Mouse (Mus musculus) lung, postnatal 25 days (tissue): ENCODE measurements around the gene Pim1.

Experiments
- DNase-seq: peaks from one replicate; pipeline ENCODE4 v3.0.0; 2022; ENCODE audit warnings: low spot score

Gene Pim1

DNA sequence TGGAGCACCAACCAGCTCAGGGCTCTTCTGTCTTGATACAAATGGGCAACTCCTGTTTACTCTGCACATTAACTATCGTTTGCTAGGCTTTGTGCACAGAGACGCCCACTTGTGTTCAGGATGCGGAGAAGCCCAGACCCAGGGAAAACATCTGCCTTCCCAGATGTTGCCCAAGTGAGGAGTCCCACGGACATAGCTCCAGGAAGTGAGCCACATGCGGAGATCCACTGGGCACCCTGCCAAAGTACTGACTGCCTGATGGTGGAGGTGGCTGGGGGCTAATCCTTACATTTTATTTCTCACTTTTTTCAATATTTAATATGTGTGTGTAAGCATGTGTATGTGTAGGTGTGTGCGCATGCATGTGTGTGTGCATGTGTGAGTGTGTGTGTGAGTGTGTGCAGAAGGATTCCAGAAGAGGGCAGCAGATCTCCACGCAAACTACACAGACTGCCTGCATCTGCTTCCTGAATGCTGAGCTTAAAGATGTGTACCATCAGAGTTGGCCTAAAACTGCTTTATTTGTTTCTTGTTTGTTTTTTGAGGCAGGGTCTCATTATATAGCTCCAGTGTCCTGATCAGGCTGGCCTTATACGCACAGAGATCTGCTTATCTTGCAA, 38.1 kb downstream of the Pim1 start:
- no peak for DNase-seq

DNA sequence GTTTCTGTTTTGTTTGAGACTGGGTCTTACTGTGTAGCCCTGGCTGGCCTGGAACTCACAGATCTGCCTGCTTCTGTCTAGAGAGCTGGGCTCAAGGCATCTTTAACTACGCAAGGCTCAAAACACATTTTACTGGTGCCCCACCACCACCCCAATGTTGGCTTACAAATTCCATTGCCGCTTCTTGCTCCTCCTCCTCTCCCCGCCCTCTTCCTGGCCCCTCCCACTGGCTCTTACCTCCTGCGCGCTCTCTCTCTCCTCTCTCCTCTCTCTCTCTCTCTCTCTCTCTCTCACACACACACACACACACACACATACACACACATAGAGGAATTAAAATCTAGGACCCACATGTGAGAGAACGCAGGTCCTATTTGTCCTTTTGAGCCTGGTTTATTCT, 40.0 kb downstream of the Pim1 start:
- DNase-seq: no peak

DNA sequence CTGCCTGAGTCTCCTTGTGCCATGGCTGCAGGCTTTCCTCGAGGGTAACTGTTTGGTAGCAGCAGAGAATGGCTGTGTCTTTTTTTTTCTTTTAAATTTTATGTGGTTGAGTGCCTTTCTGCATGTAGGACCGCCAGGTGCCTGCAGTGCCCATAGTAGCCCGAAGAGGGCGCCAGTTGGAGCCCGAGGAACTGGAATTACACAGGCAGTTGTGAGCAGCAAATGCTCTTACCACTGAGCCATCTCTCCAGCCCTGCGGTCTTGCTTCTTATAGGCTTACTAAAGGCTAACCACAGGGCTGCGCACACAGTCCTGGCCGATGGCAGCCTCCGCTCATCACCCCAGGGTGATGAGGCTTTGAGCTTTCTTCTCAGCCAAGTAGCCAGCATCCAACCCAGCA, 40.7 kb downstream of the Pim1 start:
- no peak for DNase-seq

DNA sequence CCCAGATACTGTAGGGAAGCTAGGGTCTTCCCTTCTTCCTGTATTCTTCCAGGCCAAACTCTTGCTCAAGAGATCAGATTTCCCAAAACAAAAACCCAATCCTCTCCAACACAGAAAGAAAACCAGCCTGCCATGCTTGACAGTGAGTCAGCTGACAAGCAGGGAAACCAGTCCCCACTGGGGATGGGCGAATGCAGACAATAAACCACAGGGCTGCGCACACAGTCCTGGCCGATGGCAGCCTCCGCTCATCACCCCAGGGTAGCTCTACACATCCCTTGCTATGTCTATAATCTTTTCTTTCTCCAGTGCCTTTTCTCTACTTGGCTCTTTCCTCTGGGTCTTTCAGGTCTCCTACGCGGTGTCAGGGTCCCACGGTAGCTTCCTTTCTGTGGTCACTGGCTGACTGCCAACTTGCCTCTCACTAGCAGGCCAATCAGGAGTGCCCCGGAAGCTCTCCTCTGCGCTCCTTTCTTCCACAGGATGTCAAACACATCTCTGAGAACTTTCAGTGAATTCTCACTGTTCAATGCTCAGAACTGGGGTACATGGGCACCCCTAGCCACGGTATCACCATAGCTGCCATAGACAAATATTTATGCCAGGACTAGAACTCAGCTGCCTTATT, 41.3 kb downstream of the Pim1 start:
- no peak for DNase-seq

DNA sequence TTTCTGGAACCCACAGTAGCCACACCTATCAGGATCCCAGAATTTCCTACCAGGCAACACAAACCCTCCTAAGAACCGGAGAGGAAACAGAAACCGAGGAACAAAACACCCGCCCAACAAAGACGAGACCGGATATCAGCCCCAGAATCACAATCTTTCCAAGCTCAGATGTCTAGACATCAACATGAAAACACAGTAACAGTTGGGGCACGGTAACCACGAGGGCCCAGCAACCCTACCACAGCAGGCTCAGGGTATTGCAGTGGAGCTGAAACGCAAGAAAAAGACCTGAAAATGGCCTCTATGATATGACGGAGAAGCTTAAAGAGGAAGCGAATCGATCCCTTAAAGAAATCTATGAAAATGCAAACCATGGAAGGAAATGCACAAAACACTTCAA, 43.3 kb downstream of the Pim1 start:
- DNase-seq: no peak

GRCm38 (mm10) chr17:29540426-29540825, 49.9 kb downstream of the Pim1 start:
- no peak for DNase-seq

GRCm38 (mm10) chr17:29541419-29541818, 50.9 kb downstream of the Pim1 start:
- peak; percentile 85 for DNase-seq

DNA sequence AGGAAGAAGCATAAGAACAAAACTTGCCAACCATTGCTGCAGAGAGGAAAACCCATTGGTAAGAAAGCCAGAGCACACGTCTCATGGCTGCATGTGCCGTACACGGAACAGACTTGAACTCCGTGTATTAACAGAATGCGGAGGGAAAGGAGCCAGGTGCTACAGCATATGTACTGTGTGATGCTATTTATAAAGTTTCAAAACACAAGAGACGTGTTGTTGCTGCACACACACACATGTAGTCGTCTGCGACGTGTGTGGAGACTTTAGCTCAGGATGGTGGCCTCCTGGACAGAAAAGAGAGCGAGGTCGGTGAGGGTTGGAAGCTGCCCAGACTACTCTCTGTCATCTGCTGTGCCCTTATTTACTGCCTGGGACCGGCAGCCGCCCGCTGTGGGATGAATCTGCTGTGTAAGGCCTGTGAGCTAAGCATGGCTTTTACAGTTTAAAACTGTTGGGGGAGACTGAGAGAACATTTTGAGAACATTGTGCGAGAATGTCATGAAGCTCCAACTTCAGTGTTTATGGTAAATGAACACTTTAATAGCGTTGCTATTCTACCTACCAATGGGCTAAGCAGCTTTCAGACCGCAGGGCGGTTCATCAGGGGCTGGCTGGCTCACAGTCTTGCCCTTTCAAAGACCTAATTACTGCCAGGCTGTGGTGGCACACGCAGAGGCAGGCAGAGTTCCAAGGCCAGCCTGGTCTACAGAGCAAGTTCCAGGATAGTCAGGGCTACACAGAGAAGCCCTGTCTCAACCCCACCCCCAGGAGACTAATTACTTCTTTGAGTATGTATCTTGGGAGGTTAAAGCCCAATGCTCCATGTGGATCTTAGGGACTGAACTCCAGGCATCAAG, 52.5 kb downstream of the Pim1 start:
- no peak for DNase-seq

DNA sequence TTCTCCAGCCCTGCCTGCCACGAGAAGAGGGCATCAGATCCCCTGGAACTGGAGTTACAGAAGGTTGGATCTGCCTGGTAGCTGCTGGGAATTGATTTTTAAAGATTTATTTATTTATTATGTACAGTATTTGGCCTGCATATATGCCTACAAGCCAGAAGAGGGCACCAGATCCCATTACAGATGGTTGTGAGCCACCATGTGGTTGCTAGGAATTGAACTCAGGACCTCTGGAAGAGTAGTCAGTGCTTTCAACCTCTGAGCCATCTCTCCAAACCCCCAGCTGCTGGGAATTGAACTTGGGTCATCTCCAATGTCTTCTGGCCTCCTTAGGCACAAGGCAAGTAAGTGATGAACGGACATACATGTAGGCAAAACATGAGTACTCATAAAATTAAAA, 53.5 kb downstream of the Pim1 start:
- DNase-seq: no peak

DNA sequence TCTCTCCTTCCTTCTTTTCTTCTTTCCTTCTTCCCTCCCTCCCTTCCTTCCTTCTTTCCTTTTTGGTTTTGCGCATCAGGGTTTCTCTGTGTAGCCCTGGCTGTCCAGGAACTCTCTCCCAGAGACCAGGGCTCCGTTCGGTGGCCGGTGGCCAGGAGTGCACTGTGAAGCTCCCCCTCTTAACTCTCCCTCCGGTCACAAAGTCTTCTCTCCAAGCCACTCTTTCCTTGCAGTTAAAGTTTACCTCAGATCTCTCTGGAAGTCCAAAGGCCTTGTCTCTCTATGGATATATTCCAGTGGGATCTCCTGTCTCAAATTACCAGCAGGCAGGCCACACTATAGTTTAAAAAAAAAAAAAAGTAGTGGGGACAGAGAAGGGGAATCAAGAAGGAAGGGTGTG, 54.7 kb downstream of the Pim1 start:
- no peak for DNase-seq
